Mouse (Mus musculus) small intestine, adult 2 months (tissue): ENCODE measurements around the gene Clptm1. TPM values are rescaled to one million over a fixed set of nuclear protein-coding genes. Genes with fewer than 3 reads are reported as not detected.

Experiments used
- H3K27ac ChIP-seq: fragments of 200-500 bp; 2 replicates; pipeline ENCODE4 v1.5.1; 2012; ENCODE audit warnings: low read depth, low read length, control low read depth, inconsistent platforms; ENCODE audit not compliant: insufficient read depth
- H3K27me3 ChIP-seq: fragments of 200-500 bp; 2 replicates; pipeline ENCODE4 v1.6.1; 2012; ENCODE audit warnings: mild to moderate bottlenecking, moderate library complexity, low read length, inconsistent platforms; ENCODE audit not compliant: control insufficient read depth, insufficient read depth
- H3K36me3 ChIP-seq: fragments of 200-500 bp; 2 replicates; pipeline ENCODE4 v1.6.1; 2012; ENCODE audit warnings: mild to moderate bottlenecking, low read length, control low read depth, inconsistent platforms; ENCODE audit not compliant: control insufficient read depth, insufficient read depth
- H3K4me1 ChIP-seq: fragments of 200-500 bp; 2 replicates; pipeline ENCODE4 v1.6.1; 2012; ENCODE audit warnings: low read length, inconsistent platforms, mixed read lengths; ENCODE audit not compliant: control insufficient read depth, insufficient read depth, insufficient read length
- H3K4me3 ChIP-seq: fragments of 200-500 bp; 2 replicates; pipeline ENCODE4 v1.5.1; 2012; ENCODE audit warnings: low read depth, mild to moderate bottlenecking, control low read depth, inconsistent platforms, low read length, moderate library complexity
- CTCF ChIP-seq: fragments of 200-500 bp; IDR thresholded peaks from 2 replicates; pipeline ENCODE4 v1.5.1; 2012; ENCODE audit warnings: low read depth, mild to moderate bottlenecking, control low read depth, inconsistent platforms, low read length, moderate library complexity, mixed read lengths; ENCODE audit not compliant: insufficient replicate concordance, insufficient read length; ENCODE audit errors: extremely low read depth
- POLR2A ChIP-seq: fragments of 200-500 bp; IDR thresholded peaks from 2 replicates; pipeline ENCODE4 v1.6.1; 2012; ENCODE audit warnings: low read depth, mild to moderate bottlenecking, control low read depth, inconsistent platforms, low read length, moderate library complexity
- WGBS: fragments of 180-500 bp; shearing (Covaris S2); methylation state at CpG from one replicate; pipeline ENCODE4 v1.1.7; 2018; 5-methylcytosine and 5-hydroxymethylcytosine counted together
- polyA plus RNA-seq: library from polyadenylated mRNA; depleted of rRNA; stranded (reverse); fragments of >200 nt; gene quantifications from 2 replicates; pipeline ENCODE4 v1.2.3, GENCODE M21; 2012; rRNA removed

Clptm1 gene
- 70.5 and 141 TPM in 2 replicates for polyA plus RNA-seq

DNA sequence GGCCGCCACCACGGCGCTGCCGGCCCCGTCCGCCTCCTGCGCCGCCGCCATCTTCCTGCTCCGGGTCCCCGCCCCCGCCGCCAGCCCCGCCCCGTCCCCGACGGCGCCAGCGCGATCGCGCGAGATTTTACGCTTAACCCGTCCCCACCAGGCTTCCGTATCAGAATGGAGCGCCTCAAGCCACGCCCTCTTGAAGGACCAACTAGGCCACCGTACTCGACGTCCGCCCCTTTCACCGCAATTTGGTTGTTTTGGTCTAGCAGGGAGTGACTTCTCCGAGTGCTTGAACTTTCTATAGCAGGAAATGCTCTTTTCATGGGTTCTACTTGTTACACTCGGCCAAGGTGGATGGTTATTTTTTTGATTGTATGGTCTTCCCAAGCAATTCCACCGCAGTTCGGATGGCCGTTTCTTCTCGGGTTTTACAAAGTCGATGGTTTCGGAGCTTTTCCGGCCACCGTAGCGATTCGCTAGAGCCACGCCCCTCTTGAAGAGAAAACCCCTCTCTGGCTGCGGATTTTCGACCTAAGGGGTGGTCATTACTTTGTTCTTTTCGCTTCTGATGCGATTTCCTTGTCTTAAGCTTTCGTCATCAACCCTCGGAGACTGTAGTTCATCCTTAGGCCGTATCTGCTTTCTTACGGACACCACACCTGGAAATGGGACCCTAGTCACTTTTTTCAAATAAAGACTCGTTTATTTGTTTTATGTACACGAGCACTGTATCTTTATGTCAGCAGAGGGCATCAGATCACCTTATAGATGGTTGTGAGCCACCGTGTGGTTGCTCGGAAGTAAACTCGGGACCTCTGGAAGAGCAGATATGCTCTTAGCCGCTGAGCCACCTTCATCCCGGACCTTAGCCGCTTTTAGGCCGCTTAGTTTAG lies at the start of gene Clptm1:
Gene Clptm1 (minus strand): TSS at position 79 of the 887 bp plus-strand sequence.
- H3K27ac ChIP-seq: peak within 1 kb of the TSS; percentile 94
- peaks cover 10% of the 10 kb centered on the region; the same call in 1 of the 2 replicates for H3K4me1 ChIP-seq
- no peaks in the 10 kb centered on the region for H3K27me3 ChIP-seq
- peaks cover 3% of the 10 kb centered on the region for H3K36me3 ChIP-seq
- WGBS: under 1% methylated on average over 62 of the region's 63 CpGs
- TF ChIP-seq CTCF (no peak), POLR2A (peak; percentile 76; the same call in 1 of the 2 replicates)
- peak within 1 kb of the TSS; percentile 95 for H3K4me3 ChIP-seq

DNA sequence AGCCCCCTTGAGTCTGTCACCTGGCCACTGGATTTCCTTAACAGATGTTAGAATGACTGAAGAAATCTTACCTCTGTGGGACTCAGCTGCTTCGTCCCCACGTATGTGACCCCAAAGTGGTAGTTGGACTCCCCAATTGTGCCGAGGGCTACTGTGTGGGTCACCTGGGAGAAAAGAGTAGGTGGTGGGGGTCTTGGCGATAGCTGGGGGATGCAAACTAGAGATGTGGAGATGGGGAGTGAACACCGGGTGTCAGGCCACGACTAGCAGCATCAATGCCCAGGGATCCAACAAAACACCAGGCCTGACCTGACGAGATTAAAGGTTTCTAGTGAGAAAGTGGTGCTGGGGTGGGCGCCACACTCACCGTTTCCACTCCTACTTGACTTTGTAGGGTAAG lies 48.8 kb upstream of the Clptm1 start:
- TF ChIP-seq POLR2A (no peak), CTCF (no peak)
- Histone ChIP-seq H3K36me3 (peaks cover 40% of the 10 kb centered on the region), H3K4me3 (no peak overlapping the region), H3K27me3 (no peaks in the 10 kb centered on the region), H3K27ac (no peak overlapping the region), H3K4me1 (no peaks in the 10 kb centered on the region; the same call in 1 of the 2 replicates)
- 83% methylated on average over 9 of the region's 9 CpGs for WGBS

GRCm38 (mm10) chr7:19713196-19713595 lies 48.4 kb upstream of the Clptm1 start:
- no peaks in the 10 kb centered on the region for H3K27me3 ChIP-seq
- no peaks in the 10 kb centered on the region; the same call in 1 of the 2 replicates for H3K4me1 ChIP-seq
- H3K4me3 ChIP-seq: no peak overlapping the region
- peaks cover 39% of the 10 kb centered on the region for H3K36me3 ChIP-seq
- H3K27ac ChIP-seq: no peak overlapping the region
- TF ChIP-seq POLR2A: no peak
- TF ChIP-seq CTCF: peak; percentile 57; the same call in 1 of the 2 replicates
- WGBS: 28% methylated on average over 4 of the region's 4 CpGs

DNA sequence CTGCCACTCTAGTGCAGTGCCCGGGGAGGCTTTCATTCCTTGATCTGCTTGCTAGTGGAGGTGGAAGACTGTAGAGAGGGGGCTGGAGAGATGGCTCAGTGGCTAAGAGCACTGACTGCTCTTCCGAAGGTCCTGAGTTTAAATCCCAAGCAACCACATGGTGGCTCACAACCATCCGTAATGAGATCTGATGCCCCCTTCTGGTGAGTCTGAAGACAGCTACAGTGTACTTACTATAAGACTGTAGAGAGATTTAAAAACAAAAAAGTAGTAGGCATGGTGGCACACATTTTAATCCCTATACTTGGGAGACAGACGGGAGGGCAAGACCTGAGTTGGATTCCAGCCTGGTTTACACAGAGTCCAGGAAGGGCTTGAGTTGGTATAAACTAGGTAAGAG lies 47.6 kb upstream of the Clptm1 start:
- Histone ChIP-seq H3K27ac (no peak overlapping the region), H3K4me3 (no peak overlapping the region), H3K36me3 (peaks cover 40% of the 10 kb centered on the region), H3K27me3 (no peaks in the 10 kb centered on the region), H3K4me1 (no peaks in the 10 kb centered on the region; the same call in 1 of the 2 replicates)
- WGBS: 67% methylated on average over 4 of the region's 4 CpGs
- TF ChIP-seq POLR2A: no peak
- TF ChIP-seq CTCF: peak; percentile 25; the same call in 1 of the 2 replicates

- Histone ChIP-seq H3K27me3 (no peaks in the 10 kb centered on the region), H3K27ac (no peak overlapping the region), H3K4me1 (no peaks in the 10 kb centered on the region), H3K36me3 (peaks cover 47% of the 10 kb centered on the region), H3K4me3 (no peak overlapping the region)
- 86% methylated on average over 10 of the region's 10 CpGs for WGBS
- TF ChIP-seq CTCF (no peak), POLR2A (no peak)
These were observed 45.8 kb upstream of the Clptm1 start for GRCm38 (mm10) chr7:19710650-19711049.

DNA sequence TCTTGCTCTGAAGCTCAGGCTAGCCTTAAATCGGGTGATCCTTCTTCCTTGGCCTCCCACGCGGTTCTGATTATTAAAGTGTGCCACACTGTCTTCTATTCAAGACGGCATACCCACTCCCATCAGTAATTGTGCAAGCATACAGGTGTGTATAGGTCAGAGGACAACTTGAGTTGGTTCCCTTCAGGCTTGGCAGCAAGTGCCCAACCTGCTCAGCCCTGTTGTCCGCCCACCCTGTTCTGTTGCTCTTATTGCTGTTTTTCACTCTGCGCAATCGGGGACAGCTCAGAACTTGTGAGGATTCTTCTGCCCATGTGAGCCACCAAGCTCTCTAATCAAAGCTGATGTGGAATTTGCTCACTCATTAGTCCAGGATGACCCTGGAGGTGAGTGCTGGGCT lies 40.4 kb upstream of the Clptm1 start:
- 90% methylated on average over 7 of the region's 7 CpGs for WGBS
- no peak for TF ChIP-seq CTCF
- TF ChIP-seq POLR2A: no peak
- Histone ChIP-seq H3K27ac (no peak overlapping the region), H3K27me3 (no peaks in the 10 kb centered on the region), H3K36me3 (peaks cover 45% of the 10 kb centered on the region), H3K4me3 (no peak overlapping the region), H3K4me1 (peaks cover 12% of the 10 kb centered on the region)

DNA sequence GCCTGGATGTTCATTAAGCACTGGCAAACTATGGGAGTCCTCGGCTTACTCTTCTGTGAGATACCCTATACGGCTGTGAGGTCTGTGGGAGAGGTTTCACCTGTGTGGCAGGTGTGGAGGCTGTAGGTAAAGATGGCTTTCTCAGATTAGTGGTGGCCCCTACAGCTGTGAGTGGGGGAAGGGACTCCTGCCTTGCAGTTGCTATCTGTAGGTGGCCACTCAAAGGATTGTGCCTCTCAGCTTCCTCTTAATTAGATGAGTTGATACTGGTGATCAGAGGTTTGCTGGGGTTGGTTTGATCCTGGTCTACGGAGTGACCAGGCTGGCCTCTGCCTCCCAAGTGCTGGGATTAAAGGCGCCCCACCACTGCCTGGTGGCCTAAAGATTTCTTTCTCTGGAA lies 39.6 kb upstream of the Clptm1 start:
- H3K4me1 ChIP-seq: peaks cover 13% of the 10 kb centered on the region
- no peak overlapping the region for H3K4me3 ChIP-seq
- 80% methylated on average over 4 of the region's 4 CpGs for WGBS
- TF ChIP-seq CTCF (no peak), POLR2A (no peak)
- no peaks in the 10 kb centered on the region for H3K27me3 ChIP-seq
- H3K27ac ChIP-seq: no peak overlapping the region
- H3K36me3 ChIP-seq: peaks cover 39% of the 10 kb centered on the region
